Mouse (Mus musculus): ENCODE results near the gene Wnt3a. TPM values are rescaled to one million over a fixed set of nuclear protein-coding genes. Genes with fewer than 3 reads are reported as not detected.
"Not testable (repeated sequence)": the region's sequence is repeated elsewhere in the genome, so short reads cannot be mapped to it uniquely, and the experiment has no call there.

Wnt3a gene
- polyA plus RNA-seq, 1 experiment from 2014 or later = 0.77 TPM

DNA sequence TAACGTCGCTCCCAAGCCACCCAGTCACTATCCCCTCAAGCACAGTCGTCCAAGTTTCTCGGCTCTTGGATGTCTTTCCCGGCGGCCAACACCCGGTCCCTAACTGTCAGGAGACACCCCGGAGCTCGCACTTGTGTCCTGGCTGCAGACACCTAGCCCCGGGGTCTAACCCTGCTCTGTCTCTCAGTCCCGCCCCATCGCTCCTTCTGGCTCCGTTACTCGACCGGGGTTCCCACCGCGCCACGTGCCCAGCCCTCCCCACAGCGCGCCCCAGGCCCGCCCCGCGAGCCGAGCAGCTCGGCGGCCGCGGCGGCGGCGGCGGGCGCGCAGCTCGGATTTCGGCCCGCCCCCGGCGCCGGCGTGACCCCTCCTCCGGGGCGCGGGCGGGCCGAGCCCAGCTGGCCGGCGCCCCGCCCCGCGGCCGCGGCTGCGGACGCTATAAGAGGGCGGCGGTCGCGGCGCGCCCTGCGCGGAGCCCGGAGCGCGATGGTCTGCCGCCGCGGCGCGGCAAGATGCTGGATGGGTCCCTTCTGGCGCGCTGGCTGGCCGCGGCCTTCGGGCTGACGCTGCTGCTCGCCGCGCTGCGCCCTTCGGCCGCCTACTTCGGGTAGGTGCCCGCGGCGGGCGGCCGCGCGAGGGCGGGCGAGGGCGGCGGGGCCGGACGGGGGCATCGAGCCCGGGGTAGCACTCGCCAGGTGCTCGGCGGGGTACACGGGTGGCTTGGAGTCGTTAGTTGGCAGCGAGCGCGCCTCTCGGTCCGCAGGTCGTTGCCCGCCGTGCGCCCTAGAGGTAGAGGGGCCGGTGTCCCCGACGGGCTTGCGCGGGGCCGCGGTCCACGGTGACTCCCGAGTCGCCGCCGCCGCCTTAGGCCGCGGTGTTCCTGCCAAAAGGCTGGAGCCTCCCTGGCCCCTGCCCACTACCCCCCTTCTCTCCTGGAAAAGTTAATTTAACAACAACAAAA lies 16.2 kb upstream of the Wnt3a start, which contains the start of gene Wnt9a:
Gene Wnt9a, plus strand, starts transcription at position 468 of the 961 bp plus-strand sequence.
- Histone ChIP-seq H3K4me1 (peaks cover 65% of the 10 kb centered on the region), H3K4me3 (peak within 1 kb of the TSS; percentile 73), H3K27me3 (replicated peaks; ENCODE audit: low read depth, poor library complexity, severe bottlenecking) (peaks cover 95% of the 10 kb centered on the region), H3K9me3 (no peaks in the 10 kb centered on the region), H3K27ac (replicated peaks) (peak within 1 kb of the TSS; percentile 76), H3K36me3 (replicated peaks) (no peaks in the 10 kb centered on the region)
- WGBS = 3% methylated on average over 127 of the region's 128 CpGs
- DNase-seq (ENCODE audit: low spot score) = peak; percentile 78

DNA sequence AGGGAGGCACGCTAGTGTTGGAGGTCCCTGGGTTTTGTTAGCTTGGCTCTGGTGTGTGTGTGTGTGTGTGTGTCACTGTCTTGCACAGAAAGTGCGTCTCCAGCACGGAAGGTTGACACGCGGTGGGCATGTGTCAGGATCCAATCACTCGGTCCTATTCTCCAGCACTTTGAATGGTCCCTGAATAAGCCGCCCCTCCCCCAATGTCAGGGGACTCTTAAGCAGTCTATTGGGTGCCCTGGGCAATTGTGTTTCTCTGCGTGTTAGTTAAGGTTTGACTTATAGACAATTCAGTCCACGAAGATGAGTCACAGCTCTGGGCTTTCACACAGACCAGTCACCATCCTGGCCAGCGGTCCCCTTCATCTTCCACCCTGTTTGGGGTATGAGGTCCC lies 15.3 kb upstream of the Wnt3a start:
- 6% methylated on average over 10 of the region's 10 CpGs for WGBS
- Histone ChIP-seq H3K36me3 (replicated peaks) (no peaks in the 10 kb centered on the region), H3K4me3 (peak overlapping the region; percentile 73), H3K27me3 (replicated peaks; ENCODE audit: low read depth, poor library complexity, severe bottlenecking) (peaks cover 92% of the 10 kb centered on the region), H3K27ac (replicated peaks) (no peak overlapping the region), H3K4me1 (peaks cover 58% of the 10 kb centered on the region), H3K9me3 (no peaks in the 10 kb centered on the region)
- no peak for DNase-seq (ENCODE audit: low spot score)

DNA sequence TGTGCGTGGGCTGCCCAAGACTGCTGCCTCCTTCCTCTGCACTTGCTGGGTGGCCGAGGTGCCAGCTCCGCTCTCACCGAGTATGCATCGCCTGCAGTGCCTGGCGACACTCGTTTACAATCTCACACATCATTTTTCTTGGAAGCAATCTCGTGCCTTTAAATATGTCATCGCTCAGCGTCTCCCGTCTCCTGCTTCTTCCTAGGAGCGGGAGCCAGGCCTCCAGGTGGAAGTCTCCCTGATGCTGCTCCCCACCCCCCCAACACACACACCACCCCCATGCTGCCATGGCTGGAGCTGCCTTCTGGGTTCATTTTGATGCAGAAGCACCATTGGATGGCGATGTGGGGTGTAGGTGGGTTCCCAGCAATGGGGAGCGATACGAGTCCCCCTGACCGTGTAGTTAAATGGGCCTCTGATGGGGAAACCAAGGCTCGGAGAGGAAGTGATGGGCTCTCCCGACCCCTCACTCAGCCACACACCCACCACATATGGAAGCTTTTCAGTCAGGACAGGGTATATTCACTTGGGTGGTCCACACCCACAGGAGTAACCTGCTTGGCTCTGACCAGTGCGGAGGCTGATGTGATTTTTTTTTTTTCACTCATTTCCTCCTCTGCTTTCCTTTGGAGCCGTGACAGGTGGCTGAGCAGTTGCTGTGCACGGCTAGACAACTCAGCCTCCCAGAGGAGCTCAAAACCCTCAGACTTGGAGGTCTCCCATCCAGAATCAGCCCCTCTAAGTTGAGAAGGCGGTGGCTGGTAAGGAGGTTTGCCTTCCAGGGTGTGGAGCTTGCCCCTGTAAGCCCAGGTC lies 14.7 kb upstream of the Wnt3a start:
- no peaks in the 10 kb centered on the region for H3K36me3 ChIP-seq (replicated peaks)
- H3K4me1 ChIP-seq = peaks cover 57% of the 10 kb centered on the region
- no peaks in the 10 kb centered on the region for H3K9me3 ChIP-seq
- 48% methylated on average over 22 of the region's 22 CpGs for WGBS
- H3K27me3 ChIP-seq (replicated peaks; ENCODE audit: low read depth, poor library complexity, severe bottlenecking) = peaks cover 92% of the 10 kb centered on the region
- no peak overlapping the region for H3K27ac ChIP-seq (replicated peaks)
- no peak for DNase-seq (ENCODE audit: low spot score)
- H3K4me3 ChIP-seq = peak overlapping the region; percentile 73; the same call in 1 of the 2 replicates

DNA sequence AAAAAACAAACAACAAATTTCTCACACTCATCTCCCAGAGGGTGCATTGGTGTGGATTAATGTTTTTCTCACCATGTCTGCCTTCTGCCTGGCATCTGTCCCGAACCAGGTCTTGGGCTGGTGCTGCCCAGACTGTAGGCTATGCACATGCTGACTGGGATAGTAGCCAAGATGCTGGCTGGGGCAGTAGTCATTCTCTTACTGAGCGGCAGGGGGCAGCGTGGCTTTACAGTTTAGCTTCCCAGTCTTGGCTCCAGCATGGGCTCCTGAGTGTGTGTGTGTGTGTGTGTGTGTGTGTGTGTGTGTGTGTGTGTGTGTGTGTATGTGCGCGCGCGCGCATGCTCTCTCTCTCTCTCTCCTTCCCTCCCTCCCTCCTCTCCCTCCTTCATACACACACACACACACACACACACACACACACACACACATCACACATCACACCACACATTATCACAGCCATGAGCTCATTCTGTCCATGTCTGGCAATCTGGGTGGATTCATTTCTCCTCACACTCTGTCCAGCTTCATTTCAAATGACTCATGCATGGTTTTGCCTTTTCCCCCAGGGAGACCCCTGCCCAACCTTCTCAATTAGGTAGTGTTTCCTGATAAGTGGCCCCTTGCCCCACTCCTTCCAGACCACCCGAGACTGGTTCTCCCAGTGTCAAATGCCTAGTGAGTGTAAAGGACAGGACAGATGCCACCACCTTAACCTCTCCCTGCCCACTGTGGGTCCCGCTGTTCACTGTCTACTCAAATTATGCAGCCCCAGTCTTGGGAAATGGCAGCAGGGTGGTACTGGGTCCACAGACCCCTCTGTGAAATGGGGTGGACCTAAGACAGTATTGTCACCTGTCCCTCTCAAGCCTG lies 12.4 kb upstream of the Wnt3a start:
- no peak overlapping the region for H3K27ac ChIP-seq (replicated peaks)
- peak; percentile 83 for DNase-seq (ENCODE audit: low spot score)
- peaks cover 34% of the 10 kb centered on the region for H3K4me1 ChIP-seq
- no peaks in the 10 kb centered on the region for H3K36me3 ChIP-seq (replicated peaks)
- H3K4me3 ChIP-seq = no peak overlapping the region
- 38% methylated on average over 10 of the region's 10 CpGs for WGBS
- H3K27me3 ChIP-seq (replicated peaks; ENCODE audit: low read depth, poor library complexity, severe bottlenecking) = peaks cover 90% of the 10 kb centered on the region
- no peaks in the 10 kb centered on the region for H3K9me3 ChIP-seq

DNA sequence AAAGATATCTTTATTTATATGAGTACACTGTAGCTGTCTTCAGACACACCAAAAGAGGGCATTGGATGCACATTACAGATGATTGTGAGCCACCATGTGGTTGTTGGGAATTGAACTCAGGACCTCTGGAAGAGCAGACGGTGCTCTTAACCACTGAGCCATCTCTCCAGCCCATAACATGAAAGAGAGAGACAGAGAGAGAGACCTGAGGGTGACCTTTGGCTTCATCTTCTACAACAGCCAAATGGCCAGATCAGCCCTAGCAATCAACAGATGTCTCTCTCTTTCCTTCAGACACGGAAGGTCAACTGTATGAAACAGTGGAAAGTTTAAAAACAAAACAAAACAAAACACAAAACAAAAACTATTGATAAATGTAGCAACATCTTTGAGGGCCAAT lies 10.5 kb upstream of the Wnt3a start:
- not testable (repeated sequence) for H3K4me3 ChIP-seq; H3K36me3 ChIP-seq (replicated peaks); H3K27ac ChIP-seq (replicated peaks); DNase-seq (ENCODE audit: low spot score); H3K9me3 ChIP-seq
- WGBS = 78% methylated on average over 2 of the region's 2 CpGs
- H3K4me1 ChIP-seq = peaks cover 17% of the 10 kb centered on the region
- H3K27me3 ChIP-seq (replicated peaks; ENCODE audit: low read depth, poor library complexity, severe bottlenecking) = peaks cover 90% of the 10 kb centered on the region

DNA sequence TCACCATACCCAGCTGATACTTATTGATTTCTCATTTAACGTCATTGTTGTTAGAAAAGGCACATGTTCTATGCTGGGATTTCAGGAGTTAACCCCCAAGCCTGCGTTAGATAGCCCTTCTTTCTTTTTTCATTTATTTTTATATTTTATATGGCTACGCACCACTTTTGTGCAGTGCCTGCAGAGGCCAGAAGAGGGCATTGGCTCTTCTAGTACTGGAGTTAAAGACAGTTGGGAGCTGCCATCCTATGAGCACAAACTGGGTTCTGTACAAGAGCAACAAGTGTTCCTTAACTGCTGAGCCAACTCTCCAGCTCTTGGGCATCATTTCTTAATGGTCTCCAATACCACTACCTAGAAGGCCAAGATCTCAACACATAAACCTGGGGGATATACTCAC lies 9.6 kb upstream of the Wnt3a start:
- peaks cover 89% of the 10 kb centered on the region for H3K27me3 ChIP-seq (replicated peaks; ENCODE audit: low read depth, poor library complexity, severe bottlenecking)

DNA sequence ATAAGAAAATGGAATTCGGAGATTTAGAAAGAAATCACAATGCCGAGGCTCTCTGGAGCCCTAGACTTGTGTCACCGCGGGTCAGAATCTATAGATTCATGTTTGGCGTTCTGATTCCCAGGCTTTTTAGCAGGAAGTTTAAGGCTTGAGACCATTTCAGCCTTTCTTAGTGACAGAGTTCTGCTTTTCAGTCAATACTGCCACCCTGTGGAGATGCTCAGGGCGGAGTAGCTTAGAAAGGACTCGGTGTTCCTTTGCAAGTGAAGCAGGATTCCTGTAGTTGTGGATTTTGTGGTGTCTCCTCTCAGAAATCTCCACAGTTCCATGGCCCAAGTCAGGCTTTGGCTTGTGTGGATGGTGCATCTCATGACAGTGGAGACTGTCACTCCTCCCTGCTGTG lies 7.4 kb upstream of the Wnt3a start:
- no peaks in the 10 kb centered on the region for H3K9me3 ChIP-seq
- 23% methylated on average over 7 of the region's 7 CpGs for WGBS
- H3K4me3 ChIP-seq = no peak overlapping the region
- peaks cover 86% of the 10 kb centered on the region for H3K27me3 ChIP-seq (replicated peaks; ENCODE audit: low read depth, poor library complexity, severe bottlenecking)
- H3K27ac ChIP-seq (replicated peaks) = no peak overlapping the region
- no peaks in the 10 kb centered on the region for H3K36me3 ChIP-seq (replicated peaks)
- DNase-seq (ENCODE audit: low spot score) = peak; percentile 51
- 0 out of 2 replicates have a peak, but pooled peaks cover under 1% of the 10 kb centered on the region for H3K4me1 ChIP-seq

More for the DNA sequence above, 9.6 kb upstream of the Wnt3a start:
- no peaks in the 10 kb centered on the region for H3K9me3 ChIP-seq
- no peak for DNase-seq (ENCODE audit: low spot score)
- H3K36me3 ChIP-seq (replicated peaks) = no peaks in the 10 kb centered on the region
- peaks cover 8% of the 10 kb centered on the region for H3K4me1 ChIP-seq
- 26% methylated on average over 3 of the region's 3 CpGs for WGBS
- H3K4me3 ChIP-seq = no peak overlapping the region
- no peak overlapping the region for H3K27ac ChIP-seq (replicated peaks)

DNA sequence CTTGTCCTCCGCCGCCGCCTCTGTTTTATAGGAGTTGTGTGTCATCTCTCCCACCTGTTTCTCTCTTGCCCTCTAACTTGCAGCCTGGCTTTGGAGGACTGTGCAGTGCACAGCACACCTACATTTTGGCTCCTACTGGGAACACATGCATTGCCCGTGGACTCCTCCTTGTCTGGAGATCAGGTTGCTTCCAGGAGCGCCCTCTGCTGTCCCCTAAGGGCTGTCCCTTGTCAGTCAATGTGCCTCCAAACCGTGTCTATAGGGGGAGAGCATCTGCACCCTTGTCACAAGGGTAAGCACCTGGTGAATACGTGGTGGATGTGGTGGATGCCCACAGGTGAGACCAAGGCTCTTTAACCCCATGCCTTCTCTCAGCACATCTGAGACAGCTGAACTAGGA lies 3.1 kb upstream of the Wnt3a start:
- Histone ChIP-seq H3K27ac (replicated peaks) (no peak overlapping the region), H3K27me3 (replicated peaks; ENCODE audit: low read depth, poor library complexity, severe bottlenecking) (peaks cover 94% of the 10 kb centered on the region), H3K4me3 (no peak overlapping the region), H3K36me3 (replicated peaks) (no peaks in the 10 kb centered on the region), H3K4me1 (peaks cover 24% of the 10 kb centered on the region), H3K9me3 (no peaks in the 10 kb centered on the region)
- 21% methylated on average over 7 of the region's 7 CpGs for WGBS
- DNase-seq (ENCODE audit: low spot score) = peak; percentile 64

DNA sequence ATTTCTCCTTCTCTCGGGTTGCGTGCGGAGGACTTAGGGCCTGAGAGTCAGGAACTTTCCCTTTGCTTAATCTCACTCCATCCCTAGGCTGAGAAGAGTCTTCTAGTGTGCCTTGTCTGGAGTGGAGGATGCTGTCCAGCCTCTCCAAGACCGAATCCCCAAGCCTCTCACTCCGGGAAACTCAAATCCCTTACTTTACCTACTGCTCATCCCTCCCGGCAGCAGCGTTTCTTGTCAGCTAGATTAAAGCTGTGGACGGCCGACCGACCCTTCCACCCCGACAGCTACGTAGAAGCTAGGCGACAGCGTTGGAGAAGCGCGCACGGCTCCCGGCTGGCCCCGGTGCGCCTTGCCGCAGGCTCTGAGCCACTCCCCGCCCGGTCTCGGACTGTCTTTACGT lies 846 bp downstream of the Wnt3a start:
- Histone ChIP-seq H3K9me3 (no peaks in the 10 kb centered on the region), H3K36me3 (replicated peaks) (no peaks in the 10 kb centered on the region), H3K27ac (replicated peaks) (no peak overlapping the region), H3K4me3 (peak overlapping the region; percentile 51), H3K27me3 (replicated peaks; ENCODE audit: low read depth, poor library complexity, severe bottlenecking) (peaks cover 100% of the 10 kb centered on the region), H3K4me1 (peaks cover 25% of the 10 kb centered on the region)
- under 1% methylated on average over 25 of the region's 25 CpGs for WGBS
- DNase-seq (ENCODE audit: low spot score) = peak; percentile 57

DNA sequence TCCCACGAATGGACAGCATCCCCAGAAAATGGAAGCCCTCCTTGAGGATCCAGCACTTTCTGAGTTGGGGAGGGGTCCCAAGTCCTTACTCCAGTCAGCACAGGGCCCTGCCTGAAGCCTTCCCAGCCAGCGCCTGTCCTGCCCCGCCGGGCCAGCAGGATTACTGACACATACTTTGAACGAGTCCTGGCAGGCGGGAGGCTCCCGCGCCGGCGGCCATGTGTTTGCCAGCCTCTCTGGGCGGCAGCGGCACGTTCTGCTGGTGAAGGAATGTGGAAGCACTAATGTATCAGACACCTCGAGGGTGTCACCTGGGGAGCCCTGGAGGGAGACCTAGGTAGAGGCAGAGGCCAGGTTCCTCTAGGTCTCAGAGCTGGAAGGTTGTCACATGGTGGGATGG lies 6.4 kb downstream of the Wnt3a start:
- peaks cover 98% of the 10 kb centered on the region for H3K27me3 ChIP-seq (replicated peaks; ENCODE audit: low read depth, poor library complexity, severe bottlenecking)
- WGBS = 23% methylated on average over 14 of the region's 14 CpGs
- peak; percentile 60 for DNase-seq (ENCODE audit: low spot score)

DNA sequence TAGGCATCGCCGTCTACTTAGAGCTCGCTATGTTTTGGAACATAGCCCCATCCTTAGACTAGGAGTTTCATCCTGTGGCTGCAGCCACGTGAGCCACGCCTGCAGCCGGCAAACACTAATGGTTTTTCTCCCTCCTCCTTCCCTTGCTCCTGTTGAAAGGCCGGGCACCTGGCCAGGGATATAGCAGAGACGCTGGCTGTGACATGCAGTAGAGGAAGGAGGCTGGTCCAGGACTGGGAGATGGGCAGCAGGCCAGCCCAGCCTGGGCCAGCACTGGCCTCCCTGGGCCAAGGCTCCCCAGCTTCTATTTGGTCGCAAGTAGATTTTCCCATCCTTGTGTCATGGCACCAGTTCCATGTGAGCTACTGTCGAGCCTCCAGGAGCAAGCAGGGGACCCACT lies 7.6 kb downstream of the Wnt3a start:
- Histone ChIP-seq H3K36me3 (replicated peaks) (no peaks in the 10 kb centered on the region), H3K9me3 (no peaks in the 10 kb centered on the region), H3K27ac (replicated peaks) (no peak overlapping the region), H3K4me1 (no peaks in the 10 kb centered on the region), H3K4me3 (no peak overlapping the region), H3K27me3 (replicated peaks; ENCODE audit: low read depth, poor library complexity, severe bottlenecking) (peaks cover 90% of the 10 kb centered on the region)
- no peak for DNase-seq (ENCODE audit: low spot score)
- 84% methylated on average over 10 of the region's 10 CpGs for WGBS

More for the DNA sequence above, 6.4 kb downstream of the Wnt3a start:
- H3K4me1 ChIP-seq = peaks cover 7% of the 10 kb centered on the region
- H3K27ac ChIP-seq (replicated peaks) = 0 out of 2 replicates have a peak overlapping the region, but pooled peaks have one; percentile 24
- no peak overlapping the region for H3K4me3 ChIP-seq
- no peaks in the 10 kb centered on the region for H3K36me3 ChIP-seq (replicated peaks)
- no peaks in the 10 kb centered on the region for H3K9me3 ChIP-seq

DNA sequence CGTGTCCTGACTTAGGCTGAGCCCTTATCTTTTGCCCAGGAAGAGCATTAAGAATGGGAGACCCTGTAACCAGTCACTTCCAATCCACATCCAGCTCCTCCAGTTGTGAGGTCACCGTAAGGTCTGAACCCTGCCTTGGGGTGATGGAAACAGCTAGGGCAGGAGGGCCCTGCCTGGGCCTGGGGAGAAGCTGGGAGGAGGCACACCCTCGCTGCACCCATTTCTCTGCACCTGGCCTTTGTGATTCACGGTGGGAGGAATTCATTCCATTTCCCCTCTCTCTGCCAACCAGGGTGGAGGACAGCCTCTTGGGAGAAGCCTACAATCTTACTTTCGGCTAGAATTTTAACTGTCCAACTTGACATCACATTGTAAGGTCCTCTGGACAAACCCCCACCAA lies 8.4 kb downstream of the Wnt3a start:
- H3K9me3 ChIP-seq = no peaks in the 10 kb centered on the region
- no peaks in the 10 kb centered on the region for H3K36me3 ChIP-seq (replicated peaks)
- no peaks in the 10 kb centered on the region for H3K4me1 ChIP-seq
- 65% methylated on average over 5 of the region's 5 CpGs for WGBS
- H3K27ac ChIP-seq (replicated peaks) = no peak overlapping the region
- no peak overlapping the region for H3K4me3 ChIP-seq
- no peak for DNase-seq (ENCODE audit: low spot score)
- H3K27me3 ChIP-seq (replicated peaks; ENCODE audit: low read depth, poor library complexity, severe bottlenecking) = peaks cover 88% of the 10 kb centered on the region
